Mouse (Mus musculus) right cerebral cortex, adult 18-20 months (tissue): ENCODE data around the gene Paqr5.

ENCODE experiments used
- DNase-seq: peaks from one replicate; pipeline ENCODE4 v3.0.0; 2022; ENCODE audit warnings: mixed read lengths

Paqr5 gene

GRCm38 (mm10) chr9:62008360-62008759 lies 18.3 kb downstream of the Paqr5 start:
- DNase-seq: no peak

- peak; percentile 12 for DNase-seq
Observed at GRCm38 (mm10) chr9:62007028-62007427, 19.6 kb downstream of the Paqr5 start.

- no peak for DNase-seq
Observed at GRCm38 (mm10) chr9:62003611-62004010, 23.0 kb downstream of the Paqr5 start.

- no peak for DNase-seq
Observed at GRCm38 (mm10) chr9:61999653-62000420, 26.8 kb downstream of the Paqr5 start.

- DNase-seq: no peak
Observed at GRCm38 (mm10) chr9:61997860-61998259, 28.8 kb downstream of the Paqr5 start.

- no peak for DNase-seq
Observed at GRCm38 (mm10) chr9:61991158-61991557, 35.5 kb downstream of the Paqr5 start.

GRCm38 (mm10) chr9:61990738-61991137 lies 35.9 kb downstream of the Paqr5 start:
- no peak for DNase-seq

- DNase-seq: no peak
Observed at GRCm38 (mm10) chr9:61986055-61986454, 40.6 kb downstream of the Paqr5 start.

- peak; percentile 39 for DNase-seq
Observed at GRCm38 (mm10) chr9:61985183-61985863, 41.3 kb downstream of the Paqr5 start.

GRCm38 (mm10) chr9:61982940-61983620 lies 43.6 kb downstream of the Paqr5 start:
- no peak for DNase-seq

GRCm38 (mm10) chr9:61981876-61982275 lies 44.8 kb downstream of the Paqr5 start:
- DNase-seq: no peak

GRCm38 (mm10) chr9:61979983-61980382 lies 46.7 kb downstream of the Paqr5 start:
- DNase-seq: no peak

- DNase-seq: no peak
Observed at GRCm38 (mm10) chr9:61977258-61977945, 49.3 kb downstream of the Paqr5 start.

GRCm38 (mm10) chr9:61972031-61972430 lies 54.6 kb downstream of the Paqr5 start:
- no peak for DNase-seq

- no peak for DNase-seq
Observed at GRCm38 (mm10) chr9:61971045-61971444, 55.6 kb downstream of the Paqr5 start.

- DNase-seq: peak; percentile 67
Observed at GRCm38 (mm10) chr9:61967357-61967756, 59.3 kb downstream of the Paqr5 start.

GRCm38 (mm10) chr9:61965987-61966386 lies 60.7 kb downstream of the Paqr5 start:
- DNase-seq: no peak

GRCm38 (mm10) chr9:61965411-61965930 lies 61.2 kb downstream of the Paqr5 start:
- peak; percentile 60 for DNase-seq

- no peak for DNase-seq
Observed at GRCm38 (mm10) chr9:61963356-61963755, 63.3 kb downstream of the Paqr5 start.

GRCm38 (mm10) chr9:61961181-61961580 lies 65.5 kb downstream of the Paqr5 start:
- DNase-seq: no peak

- no peak for DNase-seq
Observed at GRCm38 (mm10) chr9:61960753-61961152, 65.9 kb downstream of the Paqr5 start.

GRCm38 (mm10) chr9:61959921-61960569 lies 66.6 kb downstream of the Paqr5 start:
- no peak for DNase-seq
